Mouse (Mus musculus): ENCODE measurements at regions not wholly inside any gene's neighbourhood (a gene's known extent, or its start where the extent isn't known, plus 50 kb on each side); places are given as distances from the start of the nearest gene placed in this dataset.
"Not testable (repeated sequence)": the region's sequence is repeated elsewhere in the genome, so short reads cannot be mapped to it uniquely, and the experiment has no call there.

- in situ Hi-C loops (cut with MboI, MseI) = loop anchor here (5.0 to 10.0 kb wide), 2 partner anchors 203 to 325 kb away; no protein-coding TSS in a partner anchor
Observed at GRCm38 (mm10) chr16:55522283-55522682, 224.5 kb upstream of the Zpld1 start.

- in situ Hi-C loops (cut with MboI, MseI) = loop anchor here (5.0 to 10.0 kb wide), 2 partner anchors 203 to 326 kb away; no protein-coding TSS in a partner anchor
Observed at GRCm38 (mm10) chr16:55521421-55521971, 223.7 kb upstream of the Zpld1 start.

GRCm38 (mm10) chr16:55520077-55520476 lies 222.3 kb upstream of the Zpld1 start:
- in situ Hi-C loops (cut with MboI, MseI) = loop anchor here (5.0 to 10.0 kb wide), 2 partner anchors 205 to 327 kb away; no protein-coding TSS in a partner anchor

GRCm38 (mm10) chr16:55519646-55520045 lies 221.9 kb upstream of the Zpld1 start:
- in situ Hi-C loops (cut with MboI, MseI) = loop anchor here (5.0 to 10.0 kb wide), 2 partner anchors 205 to 328 kb away; no protein-coding TSS in a partner anchor

- in situ Hi-C loops (cut with MboI, MseI) = no loop called here
Observed at GRCm38 (mm10) chr16:55516994-55517393, 219.2 kb upstream of the Zpld1 start.

- in situ Hi-C loops (cut with MboI, MseI) = no loop called here
Observed at GRCm38 (mm10) chr16:55515228-55515696, 217.5 kb upstream of the Zpld1 start.

GRCm38 (mm10) chr16:55514448-55515200 lies 216.8 kb upstream of the Zpld1 start:
- in situ Hi-C loops (cut with MboI, MseI) = no loop called here

- in situ Hi-C loops (cut with MboI, MseI) = no loop called here
Observed at GRCm38 (mm10) chr16:55504796-55505413, 207.1 kb upstream of the Zpld1 start.

- in situ Hi-C loops (cut with MboI, MseI) = no loop called here
Observed at GRCm38 (mm10) chr16:55504274-55504673, 206.5 kb upstream of the Zpld1 start.

GRCm38 (mm10) chr16:55503273-55503672 lies 205.5 kb upstream of the Zpld1 start:
- in situ Hi-C loops (cut with MboI, MseI) = no loop called here

- in situ Hi-C loops (cut with MboI, MseI) = not testable (repeated sequence)
Observed at GRCm38 (mm10) chr16:55499831-55500230, 202.0 kb upstream of the Zpld1 start.

GRCm38 (mm10) chr16:55495051-55495450 lies 197.3 kb upstream of the Zpld1 start:
- in situ Hi-C loops (cut with MboI, MseI) = no loop called here

GRCm38 (mm10) chr16:55494162-55494561 lies 196.4 kb upstream of the Zpld1 start:
- in situ Hi-C loops (cut with MboI, MseI) = no loop called here

GRCm38 (mm10) chr16:55492111-55492510 lies 194.3 kb upstream of the Zpld1 start:
- in situ Hi-C loops (cut with MboI, MseI) = no loop called here

GRCm38 (mm10) chr16:55484391-55484790 lies 186.6 kb upstream of the Zpld1 start:
- in situ Hi-C loops (cut with MboI, MseI) = loop anchor here (5.0 kb wide), 1 partner anchor 378 kb away; no protein-coding TSS in a partner anchor

GRCm38 (mm10) chr16:55480745-55481144 lies 183.0 kb upstream of the Zpld1 start:
- in situ Hi-C loops (cut with MboI, MseI) = loop anchor here (5.0 kb wide), 1 partner anchor 382 kb away; no protein-coding TSS in a partner anchor

GRCm38 (mm10) chr16:55480304-55480703 lies 182.5 kb upstream of the Zpld1 start:
- in situ Hi-C loops (cut with MboI, MseI) = loop anchor here (5.0 kb wide), 1 partner anchor 382 kb away; no protein-coding TSS in a partner anchor

- in situ Hi-C loops (cut with MboI, MseI) = no loop called here
Observed at GRCm38 (mm10) chr16:55476544-55477208, 178.9 kb upstream of the Zpld1 start.

- in situ Hi-C loops (cut with MboI, MseI) = no loop called here
Observed at GRCm38 (mm10) chr16:55474950-55475525, 177.3 kb upstream of the Zpld1 start.

- in situ Hi-C loops (cut with MboI, MseI) = no loop called here
Observed at GRCm38 (mm10) chr16:55471396-55471795, 173.6 kb upstream of the Zpld1 start.

GRCm38 (mm10) chr16:55470721-55471120 lies 172.9 kb upstream of the Zpld1 start:
- in situ Hi-C loops (cut with MboI, MseI) = no loop called here
